Mouse (Mus musculus) midbrain, postnatal 0 days (tissue): ENCODE data around the gene Syne1. TPM values are rescaled to one million over a fixed set of nuclear protein-coding genes. Genes with fewer than 3 reads are reported as not detected.
"Not testable (repeated sequence)": the region's sequence is repeated elsewhere in the genome, so short reads cannot be mapped to it uniquely, and the experiment has no call there.

Source experiments
- ATAC-seq: fragments of 200-750 bp; cut with Nextera tagmentation; 2 replicates; pipeline ENCODE4 v1.8.0; 2017; ENCODE audit warnings: moderate number of reproducible peaks, mild to moderate bottlenecking, moderate TSS enrichment, moderate library complexity; ENCODE audit not compliant: low FRiP score
- DNase-seq: peaks from one replicate; pipeline ENCODE4 v3.0.0-alpha.2; 2015; ENCODE audit warnings: low spot score
- H3K27ac ChIP-seq: fragments of 300-500 bp; sonication (generic); 2 replicates; pipeline ENCODE4 v1.5.1; 2014; ENCODE audit warnings: low read depth, mild to moderate bottlenecking, low read length, mixed read lengths
- H3K27me3 ChIP-seq: fragments of 300-500 bp; sonication (generic); 2 replicates; pipeline ENCODE4 v1.6.1; 2014; ENCODE audit warnings: low read length, control low read depth, mixed read lengths; ENCODE audit not compliant: insufficient read depth
- H3K36me3 ChIP-seq: fragments of 300-500 bp; sonication (generic); 2 replicates; pipeline ENCODE4 v1.6.1; 2014; ENCODE audit warnings: low read length, control low read depth, mixed read lengths; ENCODE audit not compliant: insufficient read depth
- H3K4me1 ChIP-seq: fragments of 300-500 bp; sonication (generic); 2 replicates; pipeline ENCODE4 v1.6.1; 2014; ENCODE audit warnings: mild to moderate bottlenecking, control low read depth, antibody characterized with exemption, low read length, mixed read lengths; ENCODE audit not compliant: insufficient read depth
- H3K4me2 ChIP-seq: fragments of 300-500 bp; sonication (generic); 2 replicates; pipeline ENCODE4 v1.6.1; 2014; ENCODE audit warnings: low read depth, mild to moderate bottlenecking, low read length, mixed read lengths; ENCODE audit not compliant: poor library complexity, severe bottlenecking
- H3K4me3 ChIP-seq: fragments of 300-500 bp; sonication (generic); 2 replicates; pipeline ENCODE4 v1.5.1; 2014; ENCODE audit warnings: low read depth, mild to moderate bottlenecking, low read length, moderate library complexity
- H3K9ac ChIP-seq: fragments of 300-500 bp; sonication (generic); replicated peaks from 2 replicates; pipeline ENCODE4 v1.6.1; 2014; ENCODE audit warnings: mild to moderate bottlenecking, low read length, moderate library complexity, mixed read lengths; ENCODE audit not compliant: poor library complexity, severe bottlenecking
- H3K9me3 ChIP-seq: fragments of 300-500 bp; sonication (generic); 2 replicates; pipeline ENCODE4 v1.6.1; 2016; ENCODE audit warnings: low read length, control low read depth
- CTCF ChIP-seq: IDR thresholded peaks from 2 replicates; pipeline ENCODE4 v1.5.1; 2016; ENCODE audit warnings: antibody characterized with exemption, mild to moderate bottlenecking
- WGBS: fragments of 180-500 bp; shearing (Covaris S2); extraction: QIAGEN DNeasy Blood & Tissue Kit; methylation state at CpG from one replicate; pipeline ENCODE4 v1.1.7; 2014; 5-methylcytosine and 5-hydroxymethylcytosine counted together
- polyA plus RNA-seq: library from polyadenylated mRNA; unstranded; fragments of >200 nt; fragmentation: Nextera tagmentation; extraction: Ambion mirVana; gene quantifications from 2 replicates; pipeline ENCODE4 v1.2.1, GENCODE M21; 2015
- total RNA-seq: library from RNA; depleted of rRNA; stranded (reverse); fragments of >200 nt; gene quantifications from 2 replicates; pipeline ENCODE4 v1.2.3, GENCODE M21; 2014

Syne1 gene
- total and polyA plus RNA-seq, 2 experiments from 2014 or later = 18.6 to 99.3 TPM

- H3K4me1 ChIP-seq = no peaks in the 10 kb centered on the region
- H3K4me2 ChIP-seq = no peak overlapping the region
- H3K27me3 ChIP-seq = no peaks in the 10 kb centered on the region
- H3K36me3 ChIP-seq = no peaks in the 10 kb centered on the region
- H3K4me3 ChIP-seq = no peak overlapping the region
- DNase-seq (peak; percentile 26), ATAC-seq (no peak)
- 79% methylated on average over 3 of the region's 3 CpGs for WGBS
- no peaks in the 10 kb centered on the region for H3K9me3 ChIP-seq
- H3K9ac ChIP-seq = no peak overlapping the region
- no peak for TF ChIP-seq CTCF
- no peak overlapping the region for H3K27ac ChIP-seq
Measured at GRCm38 (mm10) chr10:5504761-5505160, 46.5 kb downstream of the Syne1 start.

DNA sequence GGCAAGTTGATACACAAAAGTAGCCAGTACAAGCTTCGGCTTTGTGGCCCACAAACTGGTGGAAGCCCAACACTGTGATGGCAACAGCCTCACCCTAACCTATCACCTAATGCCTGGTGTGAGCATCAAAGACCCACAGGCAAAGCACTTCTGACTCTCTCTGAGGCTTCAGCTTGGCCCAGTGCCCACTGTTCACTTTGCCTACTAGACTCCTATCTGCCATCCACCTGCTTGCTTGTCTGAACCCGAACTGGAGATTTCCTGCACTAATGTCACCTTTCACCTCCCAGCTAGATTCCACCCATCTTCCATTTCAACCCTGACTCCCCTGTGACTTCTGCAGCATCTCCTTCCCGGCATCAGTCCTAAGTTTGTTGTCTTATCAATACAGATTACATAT, 47.4 kb downstream of the Syne1 start:
- Histone ChIP-seq H3K27ac (no peak overlapping the region), H3K4me1 (no peaks in the 10 kb centered on the region), H3K4me2 (no peak overlapping the region), H3K27me3 (no peaks in the 10 kb centered on the region), H3K4me3 (no peak overlapping the region), H3K9ac (no peak overlapping the region), H3K36me3 (no peaks in the 10 kb centered on the region), H3K9me3 (no peaks in the 10 kb centered on the region)
- no peak for ATAC-seq
- DNase-seq = no peak
- TF ChIP-seq CTCF = no peak
- WGBS = 84% methylated on average over 3 of the region's 3 CpGs

DNA sequence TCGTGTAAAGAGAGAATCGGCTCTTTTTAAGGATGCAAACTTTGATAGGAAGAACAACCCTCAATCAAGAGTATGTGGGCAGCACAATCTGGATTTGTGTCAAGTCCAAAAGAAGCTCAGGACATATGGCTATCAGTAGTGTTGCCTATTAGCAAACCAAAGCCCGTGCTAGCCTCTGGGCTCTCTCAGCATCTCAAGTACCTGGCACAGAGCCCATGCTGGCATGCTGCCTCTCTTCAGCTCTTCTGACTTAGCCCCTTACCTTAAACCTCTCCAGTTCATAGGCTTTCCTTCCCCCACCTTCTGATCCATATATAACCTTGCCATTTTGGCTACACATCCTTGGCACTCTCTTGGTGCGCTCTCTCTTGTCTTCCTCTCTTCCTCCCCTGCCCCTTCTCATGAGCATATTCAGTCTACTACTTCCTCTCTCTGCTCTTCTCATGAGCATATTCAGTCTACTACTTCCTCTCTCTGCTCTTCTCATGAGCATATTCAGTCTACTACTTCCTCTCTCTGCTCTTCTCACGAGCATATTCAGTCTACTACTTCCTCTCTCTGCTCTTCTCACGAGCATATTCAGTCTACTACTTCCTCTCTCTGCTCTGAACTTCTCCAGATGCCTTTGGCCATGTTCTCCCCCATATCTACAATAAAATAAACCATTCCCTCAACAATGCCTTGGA, 51.5 kb downstream of the Syne1 start:
- not testable (repeated sequence) for H3K4me1 ChIP-seq, H3K9ac ChIP-seq, H3K27ac ChIP-seq, H3K4me3 ChIP-seq, H3K4me2 ChIP-seq, H3K27me3 ChIP-seq, H3K9me3 ChIP-seq, ATAC-seq, H3K36me3 ChIP-seq
- DNase-seq = peak; percentile 47
- 87% methylated on average over 6 of the region's 6 CpGs for WGBS

GRCm38 (mm10) chr10:5497859-5498258, 53.4 kb downstream of the Syne1 start:
- Histone ChIP-seq H3K27me3 (no peaks in the 10 kb centered on the region), H3K36me3 (no peaks in the 10 kb centered on the region), H3K27ac (no peak overlapping the region), H3K4me1 (no peaks in the 10 kb centered on the region), H3K9me3 (no peaks in the 10 kb centered on the region), H3K4me3 (no peak overlapping the region), H3K4me2 (no peak overlapping the region), H3K9ac (no peak overlapping the region)
- no peak for TF ChIP-seq CTCF
- DNase-seq = no peak
- ATAC-seq = no peak
- 91% methylated on average over 2 of the region's 2 CpGs for WGBS

DNA sequence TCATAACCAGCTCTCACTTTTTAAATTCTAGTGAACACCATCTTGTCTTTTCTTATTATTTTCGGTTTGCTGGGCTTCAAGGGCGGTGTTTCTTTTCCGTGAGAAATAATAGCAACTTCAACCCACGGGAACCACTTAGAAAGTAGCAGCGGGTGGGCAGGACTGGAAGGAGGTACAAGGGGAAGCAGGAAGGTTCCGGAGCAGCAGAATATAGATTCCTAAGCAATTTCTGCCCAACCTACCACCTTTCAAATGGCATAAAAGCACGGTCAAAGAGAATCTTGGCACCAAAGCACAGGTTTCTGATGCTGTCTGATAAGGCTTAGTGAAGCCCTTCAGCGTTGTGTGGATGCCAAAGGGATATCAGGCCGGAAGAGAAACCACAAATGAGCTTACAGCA, 60.2 kb downstream of the Syne1 start:
- TF ChIP-seq CTCF = no peak
- Histone ChIP-seq H3K4me2 (no peak overlapping the region), H3K36me3 (no peaks in the 10 kb centered on the region), H3K4me1 (no peaks in the 10 kb centered on the region), H3K4me3 (no peak overlapping the region), H3K27ac (no peak overlapping the region), H3K27me3 (no peaks in the 10 kb centered on the region), H3K9ac (no peak overlapping the region), H3K9me3 (no peaks in the 10 kb centered on the region)
- no peak for ATAC-seq
- no peak for DNase-seq
- WGBS = 79% methylated on average over 9 of the region's 9 CpGs

- no peak overlapping the region for H3K9ac ChIP-seq
- H3K9me3 ChIP-seq = no peaks in the 10 kb centered on the region
- ATAC-seq (no peak), DNase-seq (no peak)
- H3K36me3 ChIP-seq = no peaks in the 10 kb centered on the region
- WGBS = 67% methylated on average over 6 of the region's 6 CpGs
- H3K27ac ChIP-seq = no peak overlapping the region
- no peaks in the 10 kb centered on the region for H3K4me1 ChIP-seq
- H3K27me3 ChIP-seq = no peaks in the 10 kb centered on the region
- TF ChIP-seq CTCF = peak; percentile 62
- H3K4me3 ChIP-seq = no peak overlapping the region
- no peak overlapping the region for H3K4me2 ChIP-seq
Measured at GRCm38 (mm10) chr10:5490029-5490428, 61.3 kb downstream of the Syne1 start.
